Mouse (Mus musculus) T-cell, adult 2 months (primary cell): Measurements from ENCODE around the gene Gm10401.
"Not testable (repeated sequence)": the region's sequence is repeated elsewhere in the genome, so short reads cannot be mapped to it uniquely, and the experiment has no call there.

Experiments
- DNase-seq: peaks from one replicate; pipeline ENCODE4 v3.0.0; 2022; ENCODE audit warnings: low spot score

The Gm10401 gene

GRCm38 (mm10) chr5:115118961-115119570 lies 21.0 kb upstream of the Gm10401 start, which contains the start of gene Acads:
Gene Acads, minus strand, starts transcription at chr5:115119346.
- DNase-seq = peak; percentile 91

GRCm38 (mm10) chr5:115117467-115117866 lies 19.4 kb upstream of the Gm10401 start:
- DNase-seq = no peak

GRCm38 (mm10) chr5:115116426-115116825 lies 18.3 kb upstream of the Gm10401 start:
- no peak for DNase-seq

GRCm38 (mm10) chr5:115114501-115114900 lies 16.4 kb upstream of the Gm10401 start:
- DNase-seq = no peak

GRCm38 (mm10) chr5:115113244-115113643 lies 15.1 kb upstream of the Gm10401 start:
- DNase-seq = no peak

- no peak for DNase-seq
Measured at GRCm38 (mm10) chr5:115111156-115111555, 13.1 kb upstream of the Gm10401 start.

GRCm38 (mm10) chr5:115103253-115103652 lies 5.2 kb upstream of the Gm10401 start:
- DNase-seq = not testable (repeated sequence)

GRCm38 (mm10) chr5:115102231-115102630 lies 4.1 kb upstream of the Gm10401 start:
- DNase-seq = no peak

GRCm38 (mm10) chr5:115100473-115100872 lies 2.4 kb upstream of the Gm10401 start:
- no peak for DNase-seq

GRCm38 (mm10) chr5:115099991-115100390 lies 1.9 kb upstream of the Gm10401 start:
- DNase-seq = no peak

GRCm38 (mm10) chr5:115099530-115099929 lies 1.4 kb upstream of the Gm10401 start:
- no peak for DNase-seq

GRCm38 (mm10) chr5:115091776-115092175 lies 6.3 kb downstream of the Gm10401 start:
- DNase-seq = no peak

- DNase-seq = no peak
Measured at GRCm38 (mm10) chr5:115091015-115091414, 7.1 kb downstream of the Gm10401 start.

- no peak for DNase-seq
Measured at GRCm38 (mm10) chr5:115089592-115090268, 8.4 kb downstream of the Gm10401 start.

- DNase-seq = no peak
Measured at GRCm38 (mm10) chr5:115085675-115086074, 12.4 kb downstream of the Gm10401 start.

- peak; percentile 37 for DNase-seq
Measured at GRCm38 (mm10) chr5:115083492-115083891, 14.6 kb downstream of the Gm10401 start.

- no peak for DNase-seq
Measured at GRCm38 (mm10) chr5:115081636-115082035, 16.5 kb downstream of the Gm10401 start.

- peak; percentile 62 for DNase-seq
Measured at GRCm38 (mm10) chr5:115076144-115076901, 21.8 kb downstream of the Gm10401 start.

GRCm38 (mm10) chr5:115074749-115075148 lies 23.3 kb downstream of the Gm10401 start:
- no peak for DNase-seq

GRCm38 (mm10) chr5:115073306-115073705 lies 24.8 kb downstream of the Gm10401 start:
- not testable (repeated sequence) for DNase-seq

- no peak for DNase-seq
Measured at GRCm38 (mm10) chr5:115072143-115072542, 26.0 kb downstream of the Gm10401 start.

GRCm38 (mm10) chr5:115071096-115071901 lies 26.8 kb downstream of the Gm10401 start:
- no peak for DNase-seq
